Mouse (Mus musculus) lung, embryonic 14.5 days (tissue): ENCODE data around the gene Sqstm1. TPM values are rescaled to one million over a fixed set of nuclear protein-coding genes. Genes with fewer than 3 reads are reported as not detected.

Experiments used
- ATAC-seq: fragments of 200-750 bp; cut with Nextera tagmentation; 2 replicates; pipeline ENCODE4 v1.8.0; 2017; ENCODE audit warnings: mild to moderate bottlenecking, moderate TSS enrichment, moderate library complexity; ENCODE audit not compliant: insufficient read depth
- DNase-seq: peaks from one replicate; pipeline ENCODE4 v3.0.0-alpha.2; 2015
- H3K27ac ChIP-seq: fragments of 300-500 bp; sonication (generic); 2 replicates; pipeline ENCODE4 v1.5.1; 2014; ENCODE audit warnings: low read depth, mild to moderate bottlenecking, moderate library complexity
- H3K27me3 ChIP-seq: fragments of 300-500 bp; sonication (generic); 2 replicates; pipeline ENCODE4 v1.6.1; 2014; ENCODE audit warnings: low read length, control low read depth; ENCODE audit not compliant: insufficient read depth
- H3K36me3 ChIP-seq: fragments of 300-500 bp; sonication (generic); 2 replicates; pipeline ENCODE4 v1.6.1; 2014; ENCODE audit warnings: control low read depth; ENCODE audit not compliant: insufficient read depth
- H3K4me1 ChIP-seq: fragments of 300-500 bp; sonication (generic); 2 replicates; pipeline ENCODE4 v1.6.1; 2014; ENCODE audit warnings: antibody characterized with exemption, control low read depth; ENCODE audit not compliant: insufficient read depth
- H3K4me2 ChIP-seq: fragments of 300-500 bp; sonication (generic); 2 replicates; pipeline ENCODE4 v1.6.1; 2014; ENCODE audit warnings: mild to moderate bottlenecking
- H3K4me3 ChIP-seq: fragments of 300-500 bp; sonication (generic); 2 replicates; pipeline ENCODE4 v1.5.1; 2014; ENCODE audit warnings: low read depth, low read length
- H3K9ac ChIP-seq: fragments of 300-500 bp; sonication (generic); 2 replicates; pipeline ENCODE4 v1.6.1; 2014
- H3K9me3 ChIP-seq: fragments of 300-500 bp; sonication (generic); 2 replicates; pipeline ENCODE4 v1.6.1; 2016; ENCODE audit warnings: low read depth, low read length, control low read depth
- CTCF ChIP-seq: IDR thresholded peaks from 2 replicates; pipeline ENCODE4 v1.5.1; 2016; ENCODE audit warnings: antibody characterized with exemption, low read depth
- WGBS: fragments of 180-500 bp; shearing (Covaris S2); extraction: QIAGEN DNeasy Blood & Tissue Kit; methylation state at CpG from one replicate; pipeline ENCODE4 v1.1.7; 2014; 5-methylcytosine and 5-hydroxymethylcytosine counted together
- polyA plus RNA-seq: library from polyadenylated mRNA; unstranded; fragments of >200 nt; fragmentation: Nextera tagmentation; extraction: Ambion mirVana; gene quantifications from 2 replicates; pipeline ENCODE4 v1.2.1, GENCODE M21; 2014

The Sqstm1 gene
- polyA plus RNA-seq, 1 experiment from 2014 or later: 209 TPM

- peak overlapping the region; percentile 54 for H3K4me3 ChIP-seq
- no peaks in the 10 kb centered on the region for H3K4me1 ChIP-seq
- peak overlapping the region; percentile 49 for H3K9ac ChIP-seq
- DNase-seq: no peak
- peak; percentile 58 for ATAC-seq
- H3K4me2 ChIP-seq: peak overlapping the region; percentile 97
- TF ChIP-seq CTCF: no peak
- H3K27ac ChIP-seq: no peak overlapping the region
- H3K36me3 ChIP-seq: peaks cover 34% of the 10 kb centered on the region
- peaks cover 17% of the 10 kb centered on the region; the same call in 1 of the 2 replicates for H3K27me3 ChIP-seq
- WGBS: 2% methylated on average over 66 of the region's 66 CpGs
- no peaks in the 10 kb centered on the region for H3K9me3 ChIP-seq
These were observed 26.6 kb upstream of the Sqstm1 start for GRCm38 (mm10) chr11:50236937-50237835.

DNA sequence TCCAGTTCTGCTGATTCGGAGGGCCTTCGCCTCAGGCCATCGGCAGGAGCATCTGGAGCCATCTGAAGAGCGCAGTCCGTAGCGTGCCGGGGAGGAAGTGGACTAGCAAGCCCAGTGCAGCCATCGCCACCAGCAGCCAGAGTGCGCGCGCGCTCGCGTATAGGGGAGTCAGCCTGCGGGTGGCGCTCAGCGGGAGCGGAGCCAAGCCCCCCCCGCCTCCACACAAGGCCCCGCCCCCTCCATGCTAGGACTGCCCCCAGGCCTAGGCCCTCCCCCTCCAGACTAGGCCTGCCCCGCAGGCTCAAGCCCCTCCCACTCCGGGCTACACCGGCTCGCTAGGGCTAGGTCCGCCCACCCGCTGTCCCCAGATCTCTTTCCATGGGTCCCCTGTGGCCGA, 25.9 kb upstream of the Sqstm1 start:
- ATAC-seq (peak; percentile 92), DNase-seq (peak; percentile 93)
- no peak overlapping the region for H3K27ac ChIP-seq
- WGBS: under 1% methylated on average over 20 of the region's 27 CpGs
- H3K4me2 ChIP-seq: peak overlapping the region; percentile 97
- H3K36me3 ChIP-seq: peaks cover 40% of the 10 kb centered on the region
- no peaks in the 10 kb centered on the region for H3K4me1 ChIP-seq
- peak overlapping the region; percentile 49 for H3K9ac ChIP-seq
- peaks cover 17% of the 10 kb centered on the region; the same call in 1 of the 2 replicates for H3K27me3 ChIP-seq
- TF ChIP-seq CTCF: peak; percentile 57
- H3K4me3 ChIP-seq: peak overlapping the region; percentile 54
- H3K9me3 ChIP-seq: no peaks in the 10 kb centered on the region

GRCm38 (mm10) chr11:50234606-50235005, 24.0 kb upstream of the Sqstm1 start:
- ATAC-seq (no peak), DNase-seq (no peak)
- no peak for TF ChIP-seq CTCF
- Histone ChIP-seq H3K27ac (no peak overlapping the region), H3K4me2 (no peak overlapping the region), H3K4me3 (no peak overlapping the region), H3K9ac (no peak overlapping the region), H3K27me3 (peaks cover 17% of the 10 kb centered on the region; the same call in 1 of the 2 replicates), H3K9me3 (no peaks in the 10 kb centered on the region), H3K36me3 (peaks cover 47% of the 10 kb centered on the region), H3K4me1 (peaks cover 5% of the 10 kb centered on the region; the same call in 1 of the 2 replicates)
- 94% methylated on average over 25 of the region's 25 CpGs for WGBS

GRCm38 (mm10) chr11:50233993-50234392, 23.4 kb upstream of the Sqstm1 start:
- Histone ChIP-seq H3K36me3 (peaks cover 47% of the 10 kb centered on the region), H3K9ac (no peak overlapping the region), H3K4me3 (no peak overlapping the region), H3K9me3 (no peaks in the 10 kb centered on the region), H3K27me3 (peaks cover 17% of the 10 kb centered on the region; the same call in 1 of the 2 replicates), H3K27ac (no peak overlapping the region), H3K4me2 (no peak overlapping the region), H3K4me1 (peaks cover 5% of the 10 kb centered on the region; the same call in 1 of the 2 replicates)
- no peak for TF ChIP-seq CTCF
- DNase-seq (no peak), ATAC-seq (no peak)
- WGBS: 81% methylated on average over 11 of the region's 11 CpGs

DNA sequence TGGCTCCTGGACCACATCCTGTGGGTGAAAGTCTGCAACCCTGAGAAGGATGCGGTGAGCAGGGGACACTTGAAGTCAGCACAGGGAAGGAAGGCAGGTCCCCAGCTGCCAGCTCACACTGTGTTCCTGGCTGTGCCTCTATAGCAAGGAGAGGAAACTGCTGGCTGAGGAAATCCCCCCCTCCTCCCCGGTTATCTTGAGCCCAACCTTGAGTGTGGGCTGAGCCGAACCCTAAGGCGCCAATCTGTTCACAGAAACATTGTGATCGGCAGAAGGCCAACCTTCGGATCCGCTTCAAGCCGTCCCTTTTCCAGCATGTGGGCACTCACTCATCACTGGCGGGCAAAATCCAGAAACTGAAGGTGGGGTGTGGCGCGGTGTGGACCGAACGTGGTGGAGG, 22.4 kb upstream of the Sqstm1 start:
- Histone ChIP-seq H3K27ac (no peak overlapping the region), H3K4me2 (no peak overlapping the region), H3K4me3 (no peak overlapping the region), H3K36me3 (peaks cover 47% of the 10 kb centered on the region), H3K9ac (no peak overlapping the region), H3K4me1 (peaks cover 9% of the 10 kb centered on the region; the same call in 1 of the 2 replicates), H3K9me3 (no peaks in the 10 kb centered on the region), H3K27me3 (peaks cover 13% of the 10 kb centered on the region; the same call in 1 of the 2 replicates)
- no peak for TF ChIP-seq CTCF
- DNase-seq (no peak), ATAC-seq (no peak)
- 94% methylated on average over 13 of the region's 13 CpGs for WGBS

- ATAC-seq: no peak
- Histone ChIP-seq H3K9me3 (no peaks in the 10 kb centered on the region), H3K27ac (no peak overlapping the region), H3K27me3 (no peaks in the 10 kb centered on the region), H3K36me3 (peaks cover 47% of the 10 kb centered on the region), H3K4me1 (peaks cover 16% of the 10 kb centered on the region), H3K4me2 (peak overlapping the region; percentile 58), H3K9ac (no peak overlapping the region), H3K4me3 (no peak overlapping the region; the same call in 1 of the 2 replicates)
- peak; percentile 69 for TF ChIP-seq CTCF
- 25% methylated on average over 8 of the region's 8 CpGs for WGBS
- DNase-seq: peak; percentile 90
These were observed 20.8 kb upstream of the Sqstm1 start for GRCm38 (mm10) chr11:50231411-50231810.

- Histone ChIP-seq H3K4me3 (peak overlapping the region; percentile 22), H3K9ac (peak overlapping the region; percentile 6; the same call in 1 of the 2 replicates), H3K27ac (no peak overlapping the region), H3K36me3 (peaks cover 47% of the 10 kb centered on the region), H3K27me3 (no peaks in the 10 kb centered on the region), H3K4me1 (peaks cover 23% of the 10 kb centered on the region), H3K9me3 (no peaks in the 10 kb centered on the region), H3K4me2 (peak overlapping the region; percentile 58)
- no peak for TF ChIP-seq CTCF
- 38% methylated on average over 45 of the region's 45 CpGs for WGBS
- ATAC-seq (peak; percentile 28; the same call in 1 of the 2 replicates), DNase-seq (no peak)
These were observed 20.1 kb upstream of the Sqstm1 start for GRCm38 (mm10) chr11:50230481-50231304.
